Mouse (Mus musculus): ENCODE results near the gene Ldb1. TPM values are rescaled to one million over a fixed set of nuclear protein-coding genes. Genes with fewer than 3 reads are reported as not detected.
"Not testable (repeated sequence)": the region's sequence is repeated elsewhere in the genome, so short reads cannot be mapped to it uniquely, and the experiment has no call there.

Gene Ldb1
- polyA plus RNA-seq, 1 experiment from 2014 or later = 129 TPM

GRCm38 (mm10) chr19:46004814-46005466 is 40.1 kb downstream of the Ldb1 start:
- no peak for ATAC-seq (replicated peaks)
- Histone ChIP-seq H3K27ac (no peak overlapping the region), H3K4me1 (peaks cover 11% of the 10 kb centered on the region), H3K9ac (no peak overlapping the region), H3K27me3 (replicated peaks) (peaks cover 16% of the 10 kb centered on the region), H3K4me2 (no peak overlapping the region), H3K36me3 (replicated peaks) (no peaks in the 10 kb centered on the region), H3K4me3 (no peak overlapping the region), H3K9me3 (no peaks in the 10 kb centered on the region)
- 68% methylated on average over 17 of the region's 17 CpGs for WGBS

- peak within 1 kb of the TSS; percentile 57 for H3K9ac ChIP-seq
- H3K4me2 ChIP-seq = peak within 1 kb of the TSS; percentile 89
- H3K27ac ChIP-seq = no peak within 1 kb of the TSS
- peaks cover 16% of the 10 kb centered on the region for H3K27me3 ChIP-seq (replicated peaks)
- no peaks in the 10 kb centered on the region for H3K36me3 ChIP-seq (replicated peaks)
- peaks cover 15% of the 10 kb centered on the region for H3K4me1 ChIP-seq
- peak; percentile 72; the same call in 1 of the 2 replicates for ATAC-seq (replicated peaks)
- WGBS = 1% methylated on average over 70 of the region's 70 CpGs
- no peaks in the 10 kb centered on the region for H3K9me3 ChIP-seq
- peak within 1 kb of the TSS; percentile 47 for H3K4me3 ChIP-seq
Observed at GRCm38 (mm10) chr19:46003371-46004226, 41.4 kb downstream of the Ldb1 start, which contains the start of gene Hps6. Gene Hps6 (plus strand): TSS chr19:46003508.

GRCm38 (mm10) chr19:46002279-46002678 is 42.7 kb downstream of the Ldb1 start:
- WGBS = 84% methylated on average over 9 of the region's 9 CpGs
- Histone ChIP-seq H3K9me3 (no peaks in the 10 kb centered on the region), H3K4me3 (no peak overlapping the region), H3K36me3 (replicated peaks) (no peaks in the 10 kb centered on the region), H3K27me3 (replicated peaks) (peaks cover 16% of the 10 kb centered on the region), H3K9ac (no peak overlapping the region), H3K27ac (no peak overlapping the region), H3K4me2 (no peak overlapping the region), H3K4me1 (peaks cover 20% of the 10 kb centered on the region)
- ATAC-seq (replicated peaks) = no peak

- Histone ChIP-seq H3K4me2 (peak overlapping the region; percentile 74; the same call in 1 of the 2 replicates), H3K27me3 (replicated peaks) (peaks cover 11% of the 10 kb centered on the region), H3K4me3 (no peak overlapping the region), H3K4me1 (peaks cover 26% of the 10 kb centered on the region), H3K36me3 (replicated peaks) (peaks cover 5% of the 10 kb centered on the region; the same call in 1 of the 2 replicates), H3K9me3 (no peaks in the 10 kb centered on the region), H3K27ac (no peak overlapping the region), H3K9ac (0 out of 2 replicates have a peak overlapping the region, but pooled peaks have one; percentile 53)
- no peak for ATAC-seq (replicated peaks)
- WGBS = 76% methylated on average over 1 of the region's 1 CpGs
Observed at GRCm38 (mm10) chr19:45999378-45999777, 45.6 kb downstream of the Ldb1 start.

- peaks cover 5% of the 10 kb centered on the region; the same call in 1 of the 2 replicates for H3K36me3 ChIP-seq (replicated peaks)
- peak; percentile 75 for ATAC-seq (replicated peaks)
- 12% methylated on average over 8 of the region's 8 CpGs for WGBS
Observed at GRCm38 (mm10) chr19:45998694-45999217, 46.3 kb downstream of the Ldb1 start.

GRCm38 (mm10) chr19:45997785-45998693 is 47.0 kb downstream of the Ldb1 start, which contains the start of gene Armh3:
Gene Armh3 (minus strand): TSS chr19:45998488.
- Histone ChIP-seq H3K9ac (peak within 1 kb of the TSS; percentile 91), H3K36me3 (replicated peaks) (peaks cover 5% of the 10 kb centered on the region; the same call in 1 of the 2 replicates), H3K4me3 (peak within 1 kb of the TSS; percentile 88), H3K27me3 (replicated peaks) (no peaks in the 10 kb centered on the region), H3K27ac (peak within 1 kb of the TSS; percentile 97), H3K4me2 (peak within 1 kb of the TSS; percentile 74), H3K4me1 (peaks cover 15% of the 10 kb centered on the region), H3K9me3 (no peaks in the 10 kb centered on the region)
- peak; percentile 95 for ATAC-seq (replicated peaks)
- 1% methylated on average over 76 of the region's 76 CpGs for WGBS

More at GRCm38 (mm10) chr19:45998694-45999217, 46.3 kb downstream of the Ldb1 start:
- peak overlapping the region; percentile 74 for H3K4me2 ChIP-seq
- peaks cover 7% of the 10 kb centered on the region for H3K27me3 ChIP-seq (replicated peaks)
- H3K4me1 ChIP-seq = peaks cover 22% of the 10 kb centered on the region
- no peaks in the 10 kb centered on the region for H3K9me3 ChIP-seq
- H3K4me3 ChIP-seq = peak overlapping the region; percentile 88
- H3K27ac ChIP-seq = peak overlapping the region; percentile 97
- peak overlapping the region; percentile 53 for H3K9ac ChIP-seq

GRCm38 (mm10) chr19:45997365-45997764 is 47.6 kb downstream of the Ldb1 start:
- Histone ChIP-seq H3K36me3 (replicated peaks) (peaks cover 5% of the 10 kb centered on the region; the same call in 1 of the 2 replicates), H3K4me2 (peak overlapping the region; percentile 74), H3K4me1 (peaks cover 15% of the 10 kb centered on the region), H3K27me3 (replicated peaks) (no peaks in the 10 kb centered on the region), H3K9me3 (no peaks in the 10 kb centered on the region), H3K9ac (peak overlapping the region; percentile 91), H3K27ac (peak overlapping the region; percentile 97; the same call in 1 of the 2 replicates), H3K4me3 (peak overlapping the region; percentile 88)
- peak; percentile 11; the same call in 1 of the 2 replicates for ATAC-seq (replicated peaks)
- WGBS = 69% methylated on average over 5 of the region's 5 CpGs

- no peak for ATAC-seq (replicated peaks)
- WGBS = 98% methylated on average over 13 of the region's 13 CpGs
- no peak overlapping the region for H3K9ac ChIP-seq
- H3K27me3 ChIP-seq (replicated peaks) = no peaks in the 10 kb centered on the region
- no peak overlapping the region for H3K4me2 ChIP-seq
- H3K4me1 ChIP-seq = peaks cover 15% of the 10 kb centered on the region
- no peak overlapping the region for H3K27ac ChIP-seq
- no peak overlapping the region for H3K4me3 ChIP-seq
- peaks cover 5% of the 10 kb centered on the region; the same call in 1 of the 2 replicates for H3K36me3 ChIP-seq (replicated peaks)
- H3K9me3 ChIP-seq = no peaks in the 10 kb centered on the region
Observed at GRCm38 (mm10) chr19:45993981-45994737, 50.9 kb downstream of the Ldb1 start.

- H3K4me2 ChIP-seq; H3K36me3 ChIP-seq (replicated peaks); H3K9ac ChIP-seq; H3K27ac ChIP-seq; H3K27me3 ChIP-seq (replicated peaks); ATAC-seq (replicated peaks); H3K9me3 ChIP-seq; H3K4me3 ChIP-seq: not testable (repeated sequence)
- H3K4me1 ChIP-seq = peaks cover 10% of the 10 kb centered on the region
- WGBS = 92% methylated on average over 6 of the region's 6 CpGs
Observed at GRCm38 (mm10) chr19:45993441-45993840, 51.6 kb downstream of the Ldb1 start.

- Histone ChIP-seq H3K4me1 (no peaks in the 10 kb centered on the region), H3K9me3 (no peaks in the 10 kb centered on the region), H3K4me2 (no peak overlapping the region), H3K9ac (no peak overlapping the region), H3K27ac (no peak overlapping the region), H3K4me3 (no peak overlapping the region), H3K27me3 (replicated peaks) (no peaks in the 10 kb centered on the region), H3K36me3 (replicated peaks) (peaks cover 5% of the 10 kb centered on the region; the same call in 1 of the 2 replicates)
- WGBS = 93% methylated on average over 3 of the region's 3 CpGs
- no peak for ATAC-seq (replicated peaks)
Observed at GRCm38 (mm10) chr19:45991171-45991570, 53.8 kb downstream of the Ldb1 start.

- no peak for ATAC-seq (replicated peaks)
- no peak overlapping the region for H3K9ac ChIP-seq
- H3K4me1 ChIP-seq = no peaks in the 10 kb centered on the region
- H3K9me3 ChIP-seq = no peaks in the 10 kb centered on the region
- no peak overlapping the region for H3K27ac ChIP-seq
- H3K4me2 ChIP-seq = no peak overlapping the region
- WGBS = 95% methylated on average over 3 of the region's 3 CpGs
- no peaks in the 10 kb centered on the region for H3K36me3 ChIP-seq (replicated peaks)
- no peaks in the 10 kb centered on the region for H3K27me3 ChIP-seq (replicated peaks)
- H3K4me3 ChIP-seq = no peak overlapping the region
Observed at GRCm38 (mm10) chr19:45988238-45988637, 56.8 kb downstream of the Ldb1 start.
